Mouse (Mus musculus): ENCODE results near the gene Zdhhc13.

GRCm38 (mm10) chr7:48788348-48788747, 455 bp upstream of the Zdhhc13 start:
- TF ChIP-seq CTCF (IDR thresholded peaks at IDR 0.05; ENCODE audit: insufficient read depth, low read depth, low read length) (no peak), POLR2A (IDR thresholded peaks at IDR 0.05; ENCODE audit: insufficient read depth, low read depth, low read length) (no peak)

All from olfactory bulb, adult 2 months (tissue).